Mouse (Mus musculus) heart, postnatal 0 days (tissue): ENCODE results near the gene Slc4a3. TPM values are rescaled to one million over a fixed set of nuclear protein-coding genes. Genes with fewer than 3 reads are reported as not detected.

Source experiments
- ATAC-seq: fragments of 200-750 bp; cut with Nextera tagmentation; 2 replicates; pipeline ENCODE4 v1.8.0; 2017; ENCODE audit warnings: low read depth, moderate number of reproducible peaks, moderate library complexity; ENCODE audit not compliant: insufficient read depth
- DNase-seq: peaks from one replicate; pipeline ENCODE4 v3.0.0-alpha.2; 2016; ENCODE audit warnings: low spot score
- H3K27ac ChIP-seq: fragments of 300-500 bp; sonication (generic); 2 replicates; pipeline ENCODE4 v1.5.1; 2014; ENCODE audit warnings: low read depth, mild to moderate bottlenecking
- H3K27me3 ChIP-seq: fragments of 300-500 bp; sonication (generic); 2 replicates; pipeline ENCODE4 v1.6.1; 2014; ENCODE audit warnings: low read length, mixed read lengths; ENCODE audit not compliant: control insufficient read depth, insufficient read depth
- H3K36me3 ChIP-seq: fragments of 300-500 bp; sonication (generic); replicated peaks from 2 replicates; pipeline ENCODE4 v1.6.1; 2014; ENCODE audit warnings: low read length, mixed read lengths; ENCODE audit not compliant: control insufficient read depth, insufficient read depth
- H3K4me1 ChIP-seq: fragments of 300-500 bp; sonication (generic); 2 replicates; pipeline ENCODE4 v1.6.1; 2014; ENCODE audit warnings: antibody characterized with exemption; ENCODE audit not compliant: control insufficient read depth, insufficient read depth
- H3K4me2 ChIP-seq: fragments of 300-500 bp; sonication (generic); 2 replicates; pipeline ENCODE4 v1.6.1; 2014; ENCODE audit warnings: low read depth, mild to moderate bottlenecking, low read length, moderate library complexity
- H3K4me3 ChIP-seq: fragments of 300-500 bp; sonication (generic); 2 replicates; pipeline ENCODE4 v1.5.1; 2014; ENCODE audit warnings: low read depth, low read length
- H3K9ac ChIP-seq: fragments of 300-500 bp; sonication (generic); replicated peaks from 2 replicates; pipeline ENCODE4 v1.6.1; 2014; ENCODE audit warnings: low read depth, low read length, mixed read lengths
- H3K9me3 ChIP-seq: fragments of 300-500 bp; sonication (generic); replicated peaks from 2 replicates; pipeline ENCODE4 v1.6.1; 2016; ENCODE audit warnings: low read length; ENCODE audit not compliant: control insufficient read depth
- CTCF ChIP-seq: IDR thresholded peaks from 2 replicates; pipeline ENCODE4 v1.5.1; 2016; ENCODE audit warnings: antibody characterized with exemption, control low read depth, low read depth
- EP300 ChIP-seq: IDR thresholded peaks from 2 replicates; pipeline ENCODE4 v1.6.1; 2016; ENCODE audit warnings: antibody characterized with exemption, low read depth
- WGBS: fragments of 180-500 bp; shearing (Covaris S2); extraction: QIAGEN DNeasy Blood & Tissue Kit; methylation state at CpG from one replicate; pipeline ENCODE4 v1.1.7; 2014; 5-methylcytosine and 5-hydroxymethylcytosine counted together
- polyA plus RNA-seq: library from polyadenylated mRNA; unstranded; fragments of >200 nt; fragmentation: Nextera tagmentation; extraction: Ambion mirVana; gene quantifications from 2 replicates; pipeline ENCODE4 v1.2.1, GENCODE M21; 2015
- total RNA-seq: library from RNA; depleted of rRNA; stranded (reverse); fragments of >200 nt; gene quantifications from 2 replicates; pipeline ENCODE4 v1.2.3, GENCODE M21; 2014; ENCODE audit warnings: low replicate concordance

The Slc4a3 gene
- total and polyA plus RNA-seq, 2 experiments from 2014 or later: 49.9 to 136 TPM

- ATAC-seq (no peak), DNase-seq (no peak)
- H3K9ac ChIP-seq: no peak overlapping the region
- H3K4me1 ChIP-seq: peaks cover 26% of the 10 kb centered on the region
- peak overlapping the region; percentile 84; the same call in 1 of the 2 replicates for H3K27ac ChIP-seq
- no peaks in the 10 kb centered on the region for H3K9me3 ChIP-seq
- H3K4me3 ChIP-seq: no peak overlapping the region
- H3K27me3 ChIP-seq: no peaks in the 10 kb centered on the region
- TF ChIP-seq CTCF: no peak
- TF ChIP-seq EP300: no peak
- H3K36me3 ChIP-seq: no peaks in the 10 kb centered on the region
- no peak overlapping the region for H3K4me2 ChIP-seq
- WGBS: 36% methylated on average over 5 of the region's 5 CpGs
Measured at GRCm38 (mm10) chr1:75564916-75565315, 18.9 kb downstream of the Slc4a3 start.

- DNase-seq (no peak), ATAC-seq (0 out of 2 replicates have a peak, but pooled peaks have one; percentile 21)
- H3K27ac ChIP-seq: peak overlapping the region; percentile 84
- H3K4me3 ChIP-seq: no peak overlapping the region
- 26% methylated on average over 9 of the region's 9 CpGs for WGBS
- no peak for TF ChIP-seq EP300
- no peak for TF ChIP-seq CTCF
- no peaks in the 10 kb centered on the region for H3K9me3 ChIP-seq
- H3K4me2 ChIP-seq: no peak overlapping the region
- H3K4me1 ChIP-seq: peaks cover 33% of the 10 kb centered on the region
- H3K9ac ChIP-seq: peak overlapping the region; percentile 16; the same call in 1 of the 2 replicates
- no peaks in the 10 kb centered on the region for H3K27me3 ChIP-seq
- no peaks in the 10 kb centered on the region for H3K36me3 ChIP-seq
Measured at GRCm38 (mm10) chr1:75565616-75566015, 19.6 kb downstream of the Slc4a3 start.

- no peak overlapping the region for H3K4me2 ChIP-seq
- H3K9ac ChIP-seq: no peak overlapping the region
- ATAC-seq: peak; percentile 62
- TF ChIP-seq CTCF: peak; percentile 16; the same call in 1 of the 2 replicates
- no peak for TF ChIP-seq EP300
- no peaks in the 10 kb centered on the region for H3K27me3 ChIP-seq
- DNase-seq: peak; percentile 46
- 32% methylated on average over 6 of the region's 6 CpGs for WGBS
- no peaks in the 10 kb centered on the region for H3K36me3 ChIP-seq
- H3K4me3 ChIP-seq: no peak overlapping the region
- H3K27ac ChIP-seq: peak overlapping the region; percentile 82
- peaks cover 26% of the 10 kb centered on the region for H3K4me1 ChIP-seq
- H3K9me3 ChIP-seq: no peaks in the 10 kb centered on the region
Measured at GRCm38 (mm10) chr1:75570403-75570802, 24.3 kb downstream of the Slc4a3 start.

GRCm38 (mm10) chr1:75572776-75573175 lies 26.7 kb downstream of the Slc4a3 start:
- 85% methylated on average over 6 of the region's 6 CpGs for WGBS
- no peak for ATAC-seq
- H3K4me1 ChIP-seq: peaks cover 21% of the 10 kb centered on the region
- no peak for DNase-seq
- H3K9ac ChIP-seq: no peak overlapping the region
- TF ChIP-seq EP300: no peak
- TF ChIP-seq CTCF: no peak
- H3K9me3 ChIP-seq: no peaks in the 10 kb centered on the region
- no peak overlapping the region for H3K4me3 ChIP-seq
- no peaks in the 10 kb centered on the region for H3K27me3 ChIP-seq
- no peak overlapping the region for H3K27ac ChIP-seq
- H3K36me3 ChIP-seq: no peaks in the 10 kb centered on the region
- no peak overlapping the region for H3K4me2 ChIP-seq

- no peaks in the 10 kb centered on the region for H3K9me3 ChIP-seq
- ATAC-seq (no peak), DNase-seq (no peak)
- 37% methylated on average over 7 of the region's 7 CpGs for WGBS
- H3K9ac ChIP-seq: no peak overlapping the region
- H3K27ac ChIP-seq: no peak overlapping the region
- TF ChIP-seq CTCF: no peak
- no peak for TF ChIP-seq EP300
- H3K4me3 ChIP-seq: no peak overlapping the region
- H3K4me1 ChIP-seq: peaks cover 21% of the 10 kb centered on the region
- no peaks in the 10 kb centered on the region for H3K36me3 ChIP-seq
- H3K4me2 ChIP-seq: no peak overlapping the region
- H3K27me3 ChIP-seq: no peaks in the 10 kb centered on the region
Measured at GRCm38 (mm10) chr1:75573715-75574114, 27.6 kb downstream of the Slc4a3 start.
